Mouse (Mus musculus): ENCODE data around the gene Pla2g3.

Pla2g3 gene

DNA sequence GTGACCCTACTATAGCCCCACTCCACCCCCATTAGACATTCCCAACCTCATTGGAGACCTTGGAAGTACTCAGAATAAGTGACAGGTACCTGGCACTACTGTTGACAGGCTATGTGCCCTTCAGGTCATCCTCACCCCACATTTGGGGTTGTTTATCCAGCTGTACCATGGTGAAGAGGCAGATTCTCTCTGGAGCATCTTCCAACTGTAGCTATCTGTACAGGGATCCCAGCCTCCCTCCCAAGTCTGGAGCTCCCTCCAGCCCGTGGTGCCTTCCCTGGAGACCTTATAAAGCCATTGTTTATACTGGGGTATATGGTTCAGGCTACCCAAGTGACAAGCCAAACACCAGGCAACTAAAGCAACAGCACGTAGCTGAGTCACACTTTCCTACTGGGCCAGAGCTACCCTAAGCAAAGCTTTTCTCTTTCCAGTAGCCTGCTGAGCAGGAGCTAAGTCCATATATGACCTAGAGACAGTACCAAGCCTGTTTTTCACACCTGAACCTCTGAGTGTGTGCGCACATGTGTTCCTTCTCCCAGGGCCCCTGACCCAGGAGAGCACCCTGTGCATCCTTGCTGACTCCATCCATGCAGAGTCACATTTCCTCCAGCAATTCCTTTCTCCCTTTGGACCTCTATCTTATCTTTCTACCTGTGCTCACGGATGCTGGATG is 31.1 kb downstream of the Pla2g3 start:
- in situ Hi-C loops (cut with MboI, MseI) = no loop called here

DNA sequence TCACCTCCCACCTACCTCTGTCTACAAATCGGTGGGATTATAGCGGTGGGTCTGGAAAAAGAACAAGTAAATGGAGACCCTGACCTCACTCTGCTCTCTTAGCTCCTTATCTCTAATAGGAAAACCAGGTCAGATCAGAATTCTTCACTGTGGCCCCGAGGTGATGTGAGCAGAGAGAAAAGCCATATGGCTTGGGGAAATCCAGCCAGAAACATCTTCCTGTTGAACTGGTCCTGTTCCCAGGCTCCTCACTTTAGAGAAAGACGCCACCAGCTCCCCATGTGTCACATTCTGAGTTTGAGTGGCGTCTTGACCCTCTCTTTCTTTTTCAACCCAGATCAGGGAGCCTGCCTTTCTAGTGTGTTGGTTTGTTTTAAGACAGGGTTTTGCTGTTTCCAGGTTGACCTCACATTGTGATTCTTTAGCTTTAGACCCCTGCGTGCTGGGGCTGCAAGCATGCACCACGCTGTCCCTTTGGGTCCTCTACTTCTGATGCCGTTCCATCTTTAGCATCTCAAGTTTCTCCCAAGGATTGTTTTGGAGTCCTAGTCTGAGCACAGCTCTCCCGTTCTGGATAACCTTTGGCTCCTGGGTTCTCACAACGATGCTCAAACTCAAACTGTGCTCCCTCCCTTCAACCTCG is 31.8 kb downstream of the Pla2g3 start:
- in situ Hi-C loops (cut with MboI, MseI) = no loop called here

DNA sequence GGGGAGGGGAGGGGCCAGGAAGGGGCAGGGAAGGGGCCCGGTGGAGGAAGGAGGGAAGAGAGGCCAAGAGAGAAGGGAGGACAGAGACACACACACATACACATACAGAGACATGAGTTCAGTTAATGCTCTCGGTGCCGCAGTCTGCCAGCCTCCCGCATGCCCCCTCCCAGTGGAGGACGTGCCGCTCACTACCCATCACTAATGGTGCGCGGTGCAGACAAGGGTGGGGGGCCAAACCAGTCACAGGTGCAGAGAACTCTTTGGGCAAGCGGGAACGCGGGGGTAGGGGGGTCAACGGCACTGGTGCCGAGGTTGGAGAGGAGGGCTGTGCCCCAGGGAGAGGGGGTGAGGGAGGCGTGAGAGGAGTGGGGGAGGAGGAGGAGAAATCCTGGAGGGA is 32.8 kb downstream of the Pla2g3 start:
- in situ Hi-C loops (cut with MboI, MseI) = no loop called here

DNA sequence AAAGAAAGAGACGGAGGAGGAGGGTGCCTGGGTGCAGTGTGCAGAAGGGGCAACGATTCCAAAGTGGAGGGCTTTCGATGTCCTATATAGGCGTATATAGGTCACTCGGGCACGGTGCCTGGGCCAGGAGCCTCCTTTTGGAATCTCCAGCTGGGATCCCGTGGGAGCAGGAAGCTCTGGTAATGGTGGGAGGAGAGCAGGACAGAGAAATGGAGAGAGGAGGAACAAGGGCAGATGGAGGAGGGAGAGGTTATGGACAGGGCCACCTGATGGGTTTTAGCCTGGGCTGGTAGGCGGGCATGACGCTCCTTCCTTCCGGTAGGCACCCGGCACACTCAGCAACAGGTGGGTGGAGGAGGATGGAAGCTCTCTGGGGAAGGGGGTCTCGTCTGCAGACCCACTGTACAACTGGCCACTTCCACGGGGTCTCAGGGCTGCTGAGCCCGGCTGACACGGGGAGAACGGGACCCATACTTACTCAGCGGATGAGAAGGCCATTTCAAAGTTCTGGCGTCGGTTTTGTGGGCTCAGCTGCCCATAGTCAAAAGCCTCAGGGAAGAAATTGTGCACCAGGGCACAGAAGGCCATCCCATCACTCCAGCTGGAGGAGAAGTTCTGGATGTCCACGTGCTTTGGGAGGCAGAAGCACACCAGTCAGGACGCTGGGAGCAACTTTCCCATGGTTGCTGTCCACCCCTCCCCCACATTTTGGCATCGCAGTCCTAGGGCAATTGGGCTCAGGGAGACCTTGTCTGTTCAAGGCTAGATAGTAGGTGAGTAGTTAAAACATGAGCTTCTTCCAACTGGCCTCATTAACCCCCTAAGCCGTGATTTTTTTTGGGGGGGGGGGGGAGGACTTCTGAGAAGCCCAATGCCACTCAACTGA is 33.5 kb downstream of the Pla2g3 start:
- in situ Hi-C loops (cut with MboI, MseI) = no loop called here

DNA sequence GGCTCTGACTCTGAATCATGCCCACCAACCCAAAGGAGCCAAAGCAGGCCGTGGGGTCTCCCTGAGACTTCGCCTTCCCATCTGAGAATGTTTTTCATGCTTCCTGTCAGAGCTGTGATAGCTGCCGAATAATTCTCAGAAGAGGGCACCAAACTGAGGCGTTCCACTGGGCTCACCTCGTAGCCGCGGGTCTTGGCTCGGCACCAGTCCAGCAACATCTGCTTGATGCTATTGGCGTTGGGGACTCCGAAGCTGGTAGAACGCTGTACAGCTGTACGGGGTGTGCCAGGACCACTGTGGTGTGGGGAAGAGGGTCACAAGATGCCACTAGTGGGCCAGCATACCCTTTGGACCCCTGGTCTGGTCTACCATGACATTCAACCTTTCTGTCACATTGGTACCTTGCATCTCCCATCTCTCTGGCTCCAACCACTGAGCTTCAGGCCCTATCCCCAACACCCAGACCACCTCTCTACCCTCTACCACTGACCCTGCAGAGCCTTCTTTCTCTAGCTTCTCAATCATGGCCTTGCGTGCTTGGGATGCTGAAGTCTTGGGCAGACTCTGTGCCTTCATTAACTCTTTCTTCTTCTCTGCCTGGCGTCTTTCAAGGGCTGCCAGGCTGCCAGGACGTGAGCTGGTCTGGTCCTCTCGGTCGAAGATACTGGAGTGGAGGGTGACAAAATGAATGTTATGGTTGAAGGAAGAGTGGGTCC is 34.4 kb downstream of the Pla2g3 start:
- in situ Hi-C loops (cut with MboI, MseI) = no loop called here

DNA sequence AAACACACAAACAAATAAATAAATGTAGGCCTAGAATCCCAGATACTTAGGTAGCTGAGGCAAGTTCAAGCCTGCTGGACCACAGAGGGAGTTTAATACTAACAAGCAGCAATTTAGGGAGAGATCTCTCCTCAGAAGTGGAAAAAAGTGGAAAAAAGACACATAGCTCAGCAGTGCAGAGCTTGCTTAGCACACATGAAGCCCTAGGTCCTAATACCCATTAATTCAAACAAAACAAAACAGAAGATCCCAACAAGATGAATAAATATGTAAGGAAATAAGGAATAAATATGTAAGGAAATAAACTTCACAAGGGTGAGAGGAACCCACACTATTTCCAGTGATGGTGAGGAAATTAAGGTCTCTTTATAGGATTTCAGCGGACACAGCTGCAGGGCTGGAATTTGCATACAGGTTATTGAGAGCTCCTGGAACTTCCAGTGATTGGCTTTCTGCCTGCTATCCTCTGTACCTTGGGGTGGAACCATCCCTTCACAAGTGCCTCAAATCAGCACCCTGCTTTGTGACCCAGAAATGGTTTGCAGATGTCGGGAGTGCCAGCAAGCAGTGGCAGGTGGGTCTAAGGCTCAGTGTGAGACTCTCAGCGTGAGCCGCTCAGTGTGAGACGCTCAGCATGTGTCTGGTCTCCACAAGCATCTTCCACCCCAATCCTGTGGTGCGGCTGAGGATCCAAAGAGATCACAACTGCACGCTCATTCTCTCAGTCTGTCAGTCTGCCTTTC is 35.9 kb downstream of the Pla2g3 start:
- in situ Hi-C loops (cut with MboI, MseI) = no loop called here

DNA sequence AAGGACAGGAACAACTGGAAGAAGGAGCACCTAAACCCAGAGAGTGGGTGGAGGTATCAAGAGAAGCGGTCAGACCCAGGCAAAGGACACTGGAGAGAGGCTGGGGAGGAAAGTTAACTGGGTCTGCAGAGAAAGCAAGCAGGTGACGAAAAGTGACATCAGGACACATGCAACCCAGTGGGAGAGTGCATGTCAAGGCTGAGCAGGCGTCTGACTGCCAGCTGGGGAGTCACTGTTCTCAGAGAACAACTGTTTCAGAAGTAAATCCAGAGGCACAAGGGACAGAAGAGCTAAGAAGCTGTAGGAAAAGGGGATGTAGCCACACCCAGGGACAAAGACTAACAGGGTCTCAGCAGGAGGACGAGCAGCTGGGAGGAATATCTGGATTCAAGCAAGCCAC is 37.5 kb downstream of the Pla2g3 start:
- in situ Hi-C loops (cut with MboI, MseI) = no loop called here

DNA sequence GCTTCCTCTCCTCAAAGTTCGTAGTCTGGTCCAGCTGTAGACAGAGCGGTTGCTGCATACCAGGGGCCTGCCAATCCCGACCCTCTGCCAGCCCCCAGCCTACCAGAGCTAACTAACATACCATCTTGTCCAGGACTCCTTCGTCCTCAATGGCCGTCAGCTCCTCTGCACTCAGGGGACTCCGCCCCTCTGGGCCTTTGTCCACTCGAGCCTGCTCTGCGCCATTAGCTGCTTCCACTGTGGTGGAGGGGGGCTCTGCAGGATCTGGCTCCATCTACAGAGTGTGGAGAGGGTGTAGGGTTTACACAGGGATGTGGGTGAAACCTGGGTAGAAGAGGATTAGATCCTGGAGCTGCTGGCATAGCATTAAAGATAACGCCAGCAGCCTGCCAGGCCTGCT is 38.1 kb downstream of the Pla2g3 start:
- in situ Hi-C loops (cut with MboI, MseI) = no loop called here

DNA sequence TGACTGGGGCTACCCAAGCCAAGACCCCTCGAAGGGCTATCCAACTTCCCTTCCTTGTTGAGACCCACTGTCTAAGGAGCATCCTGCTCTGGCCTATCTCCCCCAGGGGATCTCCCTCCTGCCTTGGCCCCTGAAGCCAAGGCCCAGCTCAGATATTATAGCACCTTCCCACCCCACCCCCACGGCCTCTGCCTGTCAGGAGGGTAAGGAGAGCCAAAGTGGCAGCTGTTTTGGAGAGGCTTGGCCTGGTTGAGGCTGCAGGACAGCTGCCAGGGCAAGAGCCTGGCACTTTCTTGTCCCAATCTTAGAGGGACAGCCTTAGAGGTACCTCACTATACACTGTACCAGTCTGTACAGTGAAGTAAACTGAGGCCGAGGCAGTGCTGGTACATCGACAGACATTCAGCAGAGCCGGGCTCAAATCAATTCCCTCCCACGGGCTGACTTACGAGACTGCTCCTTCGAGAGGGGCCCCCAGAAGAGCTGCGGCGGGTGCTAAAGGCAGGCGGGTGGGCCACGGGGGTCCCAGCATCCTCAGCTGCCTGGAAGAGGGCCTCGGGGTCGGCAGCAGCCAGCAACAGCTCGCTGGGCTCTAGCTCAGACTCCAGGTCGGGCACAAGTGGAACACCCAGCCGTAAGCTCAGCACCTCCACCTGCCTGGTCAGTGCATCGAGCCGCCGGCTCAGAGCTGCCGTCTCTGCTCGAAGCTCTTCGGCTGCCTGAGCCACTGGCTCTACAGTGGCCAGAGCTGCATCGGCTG is 39.1 kb downstream of the Pla2g3 start:
- in situ Hi-C loops (cut with MboI, MseI) = no loop called here

DNA sequence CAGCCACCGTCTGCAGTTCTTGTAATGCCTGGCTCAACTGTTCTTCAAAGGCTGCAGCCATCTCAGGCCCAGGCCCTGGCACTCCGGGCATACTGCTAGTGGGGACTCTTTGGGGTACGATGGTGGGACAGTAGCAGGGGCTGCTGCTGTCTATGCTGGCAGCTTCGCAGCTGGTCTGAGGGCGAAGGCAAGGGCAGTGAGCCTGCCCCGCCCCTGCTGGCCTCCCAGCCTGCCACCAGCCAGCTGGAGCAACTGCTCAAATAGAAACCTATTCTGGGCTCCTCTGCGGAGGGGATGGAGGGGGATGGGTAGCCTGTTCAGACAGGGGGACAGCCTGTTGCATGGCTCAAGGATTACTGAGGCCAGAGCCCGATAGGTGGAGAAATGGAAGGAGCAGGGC is 39.7 kb downstream of the Pla2g3 start:
- in situ Hi-C loops (cut with MboI, MseI) = no loop called here

DNA sequence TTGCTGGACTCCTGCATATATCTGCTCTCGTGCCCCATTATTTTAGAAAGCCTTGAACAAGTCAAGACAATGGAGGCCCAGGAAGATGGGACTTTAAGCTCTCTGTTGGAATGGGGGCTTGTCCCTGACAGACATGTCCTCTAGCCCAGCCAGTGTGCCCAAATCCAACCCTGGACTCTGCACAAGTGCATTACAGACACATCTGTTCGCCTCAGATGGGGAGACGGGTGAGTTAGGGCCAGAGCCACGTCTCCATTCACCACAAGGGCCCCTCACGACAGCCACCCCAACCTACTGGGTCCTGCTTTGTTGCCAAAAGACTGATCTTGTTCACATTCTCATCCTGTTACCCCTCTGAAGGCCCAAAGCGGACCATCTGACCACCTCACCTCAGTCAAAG is 40.1 kb downstream of the Pla2g3 start:
- in situ Hi-C loops (cut with MboI, MseI) = no loop called here

DNA sequence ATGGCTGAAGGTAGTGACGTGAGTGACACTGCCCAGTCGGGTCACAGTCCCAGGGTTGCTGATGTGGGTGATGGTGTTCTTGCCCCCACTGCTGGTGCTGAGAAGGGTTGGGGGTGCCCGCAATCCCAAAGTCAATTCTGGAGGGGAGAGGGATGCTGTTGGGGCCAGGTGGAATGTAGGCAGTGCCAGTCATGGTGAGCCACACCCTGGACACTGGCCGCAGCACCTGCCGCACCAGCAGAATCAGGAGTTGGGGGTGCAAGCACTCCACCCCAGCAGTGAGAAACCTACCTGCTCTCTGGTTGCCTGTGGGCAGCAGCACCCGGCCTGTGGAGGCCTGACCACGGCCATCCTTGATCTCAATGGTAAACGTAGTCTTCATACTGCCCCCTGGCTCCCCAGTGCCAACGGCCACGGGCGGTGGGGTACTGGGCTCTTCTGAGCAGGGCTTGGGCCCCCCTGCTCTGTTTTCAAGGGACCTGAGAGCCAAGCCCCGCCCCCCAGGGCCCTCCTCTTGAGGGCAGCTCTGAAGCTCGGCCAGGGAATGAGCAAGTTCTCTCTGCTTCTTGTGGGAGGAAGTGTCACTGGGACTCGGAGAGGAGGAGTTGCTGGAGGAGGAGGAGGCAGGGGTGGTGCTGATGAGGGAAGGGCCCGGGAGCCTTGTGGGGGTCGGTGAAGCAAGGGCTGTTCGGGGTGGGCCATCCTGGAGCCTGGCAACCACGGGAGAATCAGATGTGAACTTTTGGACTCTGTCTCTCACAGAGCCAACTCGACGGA is 41.6 kb downstream of the Pla2g3 start:
- in situ Hi-C loops (cut with MboI, MseI) = loop anchor here (5.0 kb wide), 1 partner anchor 258 kb away; no protein-coding TSS in a partner anchor

DNA sequence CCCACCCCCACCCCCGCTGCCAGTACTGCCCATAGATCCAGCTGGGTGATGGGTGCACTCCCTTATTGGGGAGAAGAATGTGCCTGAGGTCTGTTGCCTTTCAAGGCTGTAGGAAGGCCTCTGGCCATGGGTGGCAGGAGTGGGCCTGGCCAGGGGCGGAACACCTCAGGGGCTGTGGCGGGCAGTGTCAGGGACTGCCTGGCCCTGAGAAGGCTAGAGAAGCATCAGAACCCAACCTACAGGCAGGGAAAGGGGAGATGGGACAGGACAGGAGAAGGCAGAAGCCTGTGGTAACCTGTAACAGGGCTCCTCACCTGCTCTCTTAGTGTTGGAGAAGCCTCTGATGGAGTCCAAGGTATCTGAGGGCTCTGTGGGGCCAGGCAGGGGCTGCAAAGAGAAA is 42.6 kb downstream of the Pla2g3 start:
- in situ Hi-C loops (cut with MboI, MseI) = loop anchor here (5.0 kb wide), 1 partner anchor 257 kb away; no protein-coding TSS in a partner anchor

DNA sequence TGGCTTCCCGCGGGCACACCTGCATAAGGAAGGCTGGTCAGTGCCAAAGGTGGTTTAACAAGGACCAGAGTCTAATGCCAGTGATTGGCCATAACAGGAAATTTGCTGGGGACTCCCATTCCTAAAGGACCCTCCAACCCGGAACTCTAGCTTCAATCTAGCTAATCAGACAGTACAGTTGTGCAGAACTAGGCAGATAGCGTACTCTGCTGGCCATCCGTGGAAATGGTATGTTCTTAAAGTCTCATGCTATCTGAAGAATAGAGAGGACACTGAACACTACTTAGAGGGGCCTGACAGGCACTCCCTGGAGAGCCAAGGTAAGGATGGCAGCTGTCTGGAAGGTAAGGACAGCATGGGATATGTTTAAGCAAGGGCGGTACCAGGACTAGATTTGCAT is 43.5 kb downstream of the Pla2g3 start:
- in situ Hi-C loops (cut with MboI, MseI) = loop anchor here (5.0 kb wide), 1 partner anchor 256 kb away; no protein-coding TSS in a partner anchor

DNA sequence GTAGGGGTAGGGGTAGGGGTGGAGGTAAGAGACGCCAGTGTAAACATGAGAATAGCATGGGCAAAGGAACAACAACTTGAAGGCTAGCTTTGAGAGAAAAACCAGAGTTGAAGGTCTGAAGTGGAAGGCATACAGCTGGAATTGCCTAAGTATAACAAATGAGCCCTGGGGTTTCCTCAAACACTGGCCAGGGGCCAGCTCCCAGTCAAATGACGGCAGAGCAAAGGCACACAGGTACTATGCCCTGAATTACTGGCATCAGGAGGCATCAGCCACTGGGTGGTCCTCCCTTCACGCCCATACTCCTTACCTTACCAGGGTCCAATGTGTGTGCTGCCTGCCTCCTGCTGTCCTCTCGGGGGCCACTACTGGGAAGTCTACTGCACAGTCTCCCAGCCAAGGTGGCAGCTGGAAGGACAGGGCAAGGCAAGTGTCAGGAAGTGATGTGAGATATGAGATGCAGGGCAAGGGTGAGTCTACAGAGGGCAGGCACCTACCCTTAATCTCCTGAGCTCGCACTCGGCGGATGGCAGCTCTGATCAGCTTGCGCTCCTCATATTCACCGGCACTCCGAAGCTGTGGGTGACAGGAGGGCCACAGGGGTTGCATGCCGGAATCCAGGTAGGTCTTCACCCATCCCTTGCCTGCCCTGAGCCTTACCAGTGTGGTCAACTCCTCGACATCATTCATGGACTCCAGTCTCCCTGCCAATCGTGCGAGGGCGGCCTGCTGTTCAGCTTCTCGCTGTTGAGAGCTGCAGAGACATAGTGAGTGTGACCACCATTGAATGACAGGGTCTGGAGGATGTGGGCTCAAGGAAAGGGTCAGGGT is 44.2 kb downstream of the Pla2g3 start:
- in situ Hi-C loops (cut with MboI, MseI) = loop anchor here (5.0 kb wide), 1 partner anchor 255 kb away; no protein-coding TSS in a partner anchor

DNA sequence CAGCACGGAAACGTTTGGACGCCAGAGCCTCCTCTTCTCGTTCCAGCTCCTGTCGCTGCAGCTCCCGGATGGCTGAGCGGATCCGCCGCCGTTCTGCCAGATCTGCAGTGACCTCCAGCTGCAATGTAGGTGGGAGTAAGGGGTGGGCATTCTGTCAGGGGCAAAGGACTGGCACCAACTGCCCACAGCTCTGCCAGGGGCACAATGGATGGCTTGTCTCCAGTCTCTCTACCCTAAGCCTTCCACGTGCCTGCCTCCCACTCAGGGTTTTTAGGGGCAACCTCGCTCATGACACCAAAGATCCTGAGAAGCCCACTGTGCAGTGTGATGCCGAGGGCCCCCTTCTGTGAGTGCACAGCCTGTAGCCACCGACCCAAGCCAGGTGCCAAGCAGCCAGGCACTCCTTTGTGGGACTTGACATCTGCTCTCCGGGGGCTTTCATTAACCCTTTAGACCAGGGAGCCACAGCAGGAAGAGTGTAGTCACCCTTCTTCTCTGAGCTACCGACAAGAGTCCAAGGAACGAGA is 45.4 kb downstream of the Pla2g3 start:
- in situ Hi-C loops (cut with MboI, MseI) = loop anchor here (5.0 kb wide), 1 partner anchor 254 kb away; no protein-coding TSS in a partner anchor

DNA sequence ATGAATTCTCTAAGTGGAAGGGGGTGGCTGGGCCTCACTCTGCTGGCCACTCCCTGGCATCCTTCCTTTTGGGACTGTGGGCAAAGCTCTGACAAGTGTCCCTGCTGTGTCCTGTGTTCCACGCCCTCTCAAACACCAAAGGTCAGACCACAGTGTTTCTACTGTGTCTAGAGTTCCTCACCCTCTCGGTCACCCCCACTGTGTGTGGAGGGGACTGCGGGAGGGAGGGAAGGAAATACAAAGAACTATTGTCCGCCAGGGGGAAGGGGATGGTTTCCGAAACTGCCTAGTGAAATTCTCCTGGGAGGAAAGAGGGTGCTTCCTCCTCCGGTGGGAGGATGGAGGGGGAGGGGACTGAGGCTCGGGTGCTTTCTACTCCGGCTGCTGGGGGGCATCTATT is 46.9 kb downstream of the Pla2g3 start:
- in situ Hi-C loops (cut with MboI, MseI) = loop anchor here (5.0 kb wide), 1 partner anchor 252 kb away; no protein-coding TSS in a partner anchor

DNA sequence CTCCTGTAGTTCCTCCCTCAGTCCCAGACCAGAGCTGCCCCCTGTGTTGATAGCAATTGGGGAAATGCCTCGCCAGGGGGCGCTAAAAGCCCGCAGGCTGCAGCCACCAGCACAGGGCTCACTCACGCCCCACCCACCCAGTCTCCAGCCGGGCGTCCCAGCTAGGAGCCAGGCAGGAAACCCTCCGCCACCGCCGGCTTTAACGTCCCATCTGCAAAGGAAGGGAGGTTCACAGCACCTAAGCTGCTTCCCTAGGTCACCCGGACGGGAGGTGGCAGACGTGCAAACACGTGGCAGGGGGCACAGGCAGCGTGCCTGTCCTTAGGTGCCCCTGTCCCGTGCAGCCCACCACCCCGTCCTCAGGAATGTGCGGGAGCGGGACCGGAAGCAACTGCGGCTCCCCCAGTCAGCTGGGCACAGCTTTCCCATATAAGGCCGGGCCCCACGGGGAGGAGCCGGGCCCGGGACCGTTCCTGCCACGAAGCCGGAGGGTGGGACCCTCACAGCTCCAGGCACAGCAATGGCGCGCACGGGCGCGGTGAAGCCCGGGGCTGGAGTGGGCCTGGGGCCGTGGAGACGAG is 47.4 kb downstream of the Pla2g3 start:
- in situ Hi-C loops (cut with MboI, MseI) = no loop called here
